Mouse (Mus musculus) liver, postnatal 0 days (tissue): ENCODE results near the gene Rnf168.

ENCODE experiments used
- CTCF ChIP-seq: sonication (generic); IDR thresholded peaks from 2 replicates; pipeline ENCODE4 v1.5.1; 2016; ENCODE audit warnings: antibody characterized with exemption, low read depth
- EP300 ChIP-seq: IDR thresholded peaks from 2 replicates; pipeline ENCODE4 v1.6.1; 2016; ENCODE audit warnings: antibody characterized with exemption, low read depth, mild to moderate bottlenecking

DNA sequence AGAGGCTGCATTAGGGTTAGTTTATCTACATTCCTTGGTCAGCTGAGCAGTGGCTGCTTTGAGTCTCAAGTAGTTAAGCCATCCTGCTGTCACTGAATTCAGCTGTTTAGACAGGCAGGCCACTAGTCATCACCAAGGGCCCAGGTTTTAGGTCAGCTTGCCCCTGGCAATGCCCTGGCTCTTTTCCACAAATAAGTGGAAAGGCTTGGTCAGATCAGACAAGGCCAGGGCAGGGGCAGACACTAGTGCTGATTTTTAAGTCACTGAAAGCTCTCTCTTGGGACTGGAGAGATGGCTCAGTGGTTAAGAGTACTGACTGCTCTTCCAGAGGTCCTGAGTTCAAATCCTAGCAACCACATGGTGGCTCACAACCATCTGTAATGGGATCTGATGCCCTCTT is 59.7 kb downstream of the Rnf168 start:
- TF ChIP-seq CTCF (no peak), EP300 (no peak)
